Mouse (Mus musculus) forebrain, embryonic 15.5 days (tissue): ENCODE measurements at regions not wholly inside any gene's neighbourhood (a gene's known extent, or its start where the extent isn't known, plus 50 kb on each side); places are given as distances from the start of the nearest gene placed in this dataset.
"Not testable (repeated sequence)": the region's sequence is repeated elsewhere in the genome, so short reads cannot be mapped to it uniquely, and the experiment has no call there.

Experiments used
- ATAC-seq: fragments of 200-750 bp; cut with Nextera tagmentation; replicated peaks from 2 replicates; pipeline ENCODE4 v1.8.0; 2017; ENCODE audit warnings: mild to moderate bottlenecking, moderate TSS enrichment, moderate library complexity
- H3K27ac ChIP-seq: fragments of 300-500 bp; sonication (generic); replicated peaks from 2 replicates; pipeline ENCODE4 v1.5.1; 2015; ENCODE audit warnings: mild to moderate bottlenecking, inconsistent platforms
- H3K27me3 ChIP-seq: fragments of 300-500 bp; sonication (generic); 2 replicates; pipeline ENCODE4 v1.6.1; 2015; ENCODE audit warnings: inconsistent platforms
- H3K36me3 ChIP-seq: fragments of 300-500 bp; sonication (generic); 2 replicates; pipeline ENCODE4 v1.6.1; 2015; ENCODE audit warnings: mild to moderate bottlenecking, inconsistent platforms
- H3K4me1 ChIP-seq: fragments of 300-500 bp; sonication (generic); 2 replicates; pipeline ENCODE4 v1.6.1; 2015; ENCODE audit warnings: inconsistent platforms
- H3K4me2 ChIP-seq: fragments of 300-500 bp; sonication (generic); replicated peaks from 2 replicates; pipeline ENCODE4 v1.6.1; 2015; ENCODE audit warnings: mild to moderate bottlenecking, inconsistent platforms
- H3K4me3 ChIP-seq: fragments of 300-500 bp; sonication (generic); 2 replicates; pipeline ENCODE4 v1.5.1; 2015; ENCODE audit warnings: mild to moderate bottlenecking, inconsistent platforms
- H3K9ac ChIP-seq: fragments of 300-500 bp; sonication (generic); replicated peaks from 2 replicates; pipeline ENCODE4 v1.6.1; 2015; ENCODE audit warnings: mild to moderate bottlenecking, inconsistent platforms
- H3K9me3 ChIP-seq: fragments of 300-500 bp; sonication (generic); 2 replicates; pipeline ENCODE4 v1.6.1; 2016; ENCODE audit warnings: inconsistent platforms
- WGBS: fragments of 180-500 bp; shearing (Covaris S2); methylation state at CpG from one replicate; pipeline ENCODE4 v1.1.7; 2015; ENCODE audit warnings: mixed read lengths; 5-methylcytosine and 5-hydroxymethylcytosine counted together

DNA sequence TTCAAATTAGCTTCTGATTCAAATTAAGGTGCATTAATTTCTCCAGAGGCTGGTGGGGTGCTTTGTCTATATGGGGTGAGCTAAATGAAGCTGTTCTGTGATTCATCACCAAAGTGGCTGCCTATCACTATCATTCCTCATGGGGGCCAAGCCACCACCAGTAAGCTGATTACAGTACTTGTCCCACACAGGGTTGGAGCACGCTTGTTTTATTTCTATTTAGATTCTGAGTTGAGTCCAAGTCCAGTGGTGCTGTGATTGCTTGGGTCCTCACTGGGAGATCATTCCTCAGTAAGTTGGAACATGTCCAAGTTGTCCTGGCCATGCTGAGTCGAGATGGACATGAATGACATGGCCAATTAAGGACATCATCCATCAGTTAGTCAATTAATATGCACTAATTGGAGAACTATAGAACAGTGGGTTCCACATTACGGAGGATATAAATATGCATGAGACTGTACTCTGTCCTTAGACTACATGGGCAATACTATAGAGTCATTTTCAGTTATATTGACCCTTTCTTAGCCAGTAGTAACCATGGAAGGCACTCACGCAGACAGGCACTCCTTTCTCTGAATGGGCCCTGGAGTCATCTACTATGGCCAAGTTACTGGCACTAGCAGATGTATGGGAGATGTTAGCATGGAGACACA, 105.3 kb upstream of the Tacr1 start:
- H3K4me2 ChIP-seq, result no peak overlapping the region
- no peak overlapping the region for H3K4me3 ChIP-seq
- no peaks in the 10 kb centered on the region for H3K27me3 ChIP-seq
- 0 out of 2 replicates have a peak, but pooled peaks have one; percentile 41 for ATAC-seq
- no peaks in the 10 kb centered on the region for H3K4me1 ChIP-seq
- H3K36me3 ChIP-seq, result no peaks in the 10 kb centered on the region
- no peak overlapping the region for H3K9ac ChIP-seq
- H3K27ac ChIP-seq, result no peak overlapping the region
- H3K9me3 ChIP-seq, result no peaks in the 10 kb centered on the region
- 34% methylated on average over 4 of the region's 4 CpGs for WGBS

DNA sequence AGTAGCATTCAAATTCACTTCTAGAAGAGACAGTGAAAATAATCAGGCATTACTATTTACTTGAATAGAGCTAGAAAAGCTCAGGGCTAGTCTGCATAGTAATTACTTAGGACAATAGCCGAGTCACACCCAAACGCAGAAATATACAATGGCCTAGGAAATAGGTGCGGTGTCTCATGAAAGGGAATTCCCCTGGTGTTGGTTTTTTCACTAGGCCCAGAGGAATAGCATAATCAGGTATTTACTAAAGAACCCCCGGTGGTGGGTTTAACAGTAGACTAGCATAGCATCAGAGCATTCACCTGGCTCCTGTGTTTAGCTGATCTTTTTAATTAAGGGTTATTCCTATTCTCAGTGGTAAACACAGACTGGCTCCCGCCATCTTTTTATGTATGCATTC, 99.9 kb upstream of the Tacr1 start:
- 48% methylated on average over 5 of the region's 5 CpGs for WGBS
- H3K27ac ChIP-seq, ATAC-seq: not testable (repeated sequence)

DNA sequence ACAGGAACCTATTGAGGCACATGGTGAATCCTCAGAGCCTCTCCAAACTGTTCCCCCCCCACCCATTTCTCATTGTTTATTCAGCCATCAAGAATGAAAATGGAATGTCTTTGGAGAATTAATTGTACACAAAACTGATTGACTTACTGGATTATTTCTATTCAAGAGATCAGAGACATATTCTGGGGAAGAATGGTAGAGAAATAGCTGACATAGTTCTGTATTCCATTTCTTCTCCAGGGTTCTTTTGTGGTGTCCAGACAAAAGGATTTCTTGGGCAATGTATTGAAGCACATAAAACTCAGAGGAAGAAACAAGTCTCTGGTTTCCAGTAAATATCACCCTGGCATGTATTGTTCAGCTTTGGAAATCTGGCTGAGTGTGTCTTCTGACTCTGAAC, 88.4 kb upstream of the Tacr1 start:
- Histone ChIP-seq H3K9ac (no peak overlapping the region), H3K9me3 (no peaks in the 10 kb centered on the region), H3K27me3 (no peaks in the 10 kb centered on the region), H3K27ac (no peak overlapping the region), H3K36me3 (no peaks in the 10 kb centered on the region), H3K4me2 (no peak overlapping the region), H3K4me3 (no peak overlapping the region), H3K4me1 (no peaks in the 10 kb centered on the region)
- no peak for ATAC-seq

More for the DNA sequence above, 99.9 kb upstream of the Tacr1 start:
- not testable (repeated sequence) for H3K9me3 ChIP-seq, H3K36me3 ChIP-seq, H3K9ac ChIP-seq, H3K4me3 ChIP-seq, H3K27me3 ChIP-seq, H3K4me2 ChIP-seq, H3K4me1 ChIP-seq
